Mouse (Mus musculus) adrenal gland, adult 18-20 months (tissue): ENCODE data around the gene Zc2hc1c. TPM values are rescaled to one million over a fixed set of nuclear protein-coding genes. Genes with fewer than 3 reads are reported as not detected.
A peak's percentile ranks its signal among the peaks of the same experiment; 100 is the strongest.

Source experiments
- DNase-seq, 2 experiments: peaks; one replicate each; pipeline ENCODE4 v3.0.0; 2021 to 2022; ENCODE audit warnings: low spot score in 2 of 2
- microRNA-seq, 2 experiments: library from miRNA; unstranded; fragments of <30 nt; microRNA quantifications; one replicate each; pipeline ENCODE4 v1.2.0; 2021; ENCODE audit warnings: borderline number of aligned reads in 2 of 2
- total RNA-seq, 2 experiments: library from RNA; stranded (reverse); gene quantifications; 1 replicate in 1 of 2; 2 replicates in 1 of 2; pipeline ENCODE4 v1.2.3; 2021

Gene Zc2hc1c
- total RNA-seq, 2 experiments from 2014 or later = 1.8 to 2.1 TPM

DNA sequence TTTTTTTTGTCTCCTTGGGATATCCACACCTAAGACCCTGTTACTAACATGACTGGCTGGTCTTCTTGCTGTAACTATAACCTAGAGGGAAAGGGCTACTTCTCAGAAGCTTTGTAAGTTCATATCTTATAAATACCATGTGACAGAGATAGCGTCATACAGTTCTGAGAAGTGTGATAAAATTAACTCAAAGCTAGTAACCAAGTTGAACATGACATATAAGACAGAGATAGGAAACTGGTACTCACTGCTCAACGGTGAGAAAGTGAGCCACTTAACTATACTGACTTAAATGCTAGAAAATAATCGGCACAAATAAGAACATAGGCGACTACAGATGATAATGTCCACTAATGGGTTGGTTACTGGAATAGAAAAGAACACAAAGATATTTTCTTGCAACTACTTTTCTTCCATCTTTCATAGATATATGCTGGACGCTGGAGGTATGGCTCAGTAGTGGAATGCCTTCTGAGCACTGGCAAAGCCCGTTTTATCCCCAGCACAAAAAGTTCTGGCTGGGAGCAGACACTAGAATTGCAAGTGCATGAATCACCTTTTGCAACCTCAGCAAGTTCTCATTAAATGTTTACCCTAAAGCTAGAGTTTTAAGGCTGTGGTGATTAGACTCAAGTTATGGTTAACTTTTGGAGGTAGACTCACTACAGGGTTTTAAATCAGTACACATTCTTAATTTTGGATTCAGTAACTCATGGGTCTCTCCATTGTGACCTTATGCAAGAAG is 49.3 kb downstream of the Zc2hc1c start:
- no peak for DNase-seq

- no peak for DNase-seq
Measured at GRCm38 (mm10) chr12:85338815-85339214, 50.4 kb downstream of the Zc2hc1c start.

- peak; percentile 92 to 95 for DNase-seq
Measured at GRCm38 (mm10) chr12:85339243-85339729, 50.9 kb downstream of the Zc2hc1c start, which contains the start of gene Nek9. Gene Nek9, minus strand, starts transcription at chr12:85339362.

DNA sequence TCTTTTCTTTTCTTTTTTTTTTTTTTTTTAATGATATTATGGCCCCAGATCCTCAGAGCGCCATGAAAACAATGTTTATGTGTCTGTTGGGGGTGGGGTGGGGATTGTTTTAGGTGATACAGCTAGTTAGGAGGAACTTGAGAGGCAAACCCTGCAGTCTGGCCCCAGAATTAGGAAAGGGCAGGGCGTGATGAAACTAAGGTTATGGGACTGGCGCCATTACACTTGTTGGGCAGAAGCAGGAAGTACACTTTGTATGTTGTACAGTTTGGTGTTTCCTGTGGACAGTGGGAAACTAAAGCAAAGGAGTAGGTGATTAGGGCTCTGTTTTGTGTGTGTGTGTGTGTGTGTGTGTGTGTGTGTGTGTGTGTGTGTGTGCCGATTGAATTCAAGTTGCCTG is 51.6 kb downstream of the Zc2hc1c start:
- no peak for DNase-seq

GRCm38 (mm10) chr12:85341131-85341530 is 52.7 kb downstream of the Zc2hc1c start:
- DNase-seq = no peak

DNA sequence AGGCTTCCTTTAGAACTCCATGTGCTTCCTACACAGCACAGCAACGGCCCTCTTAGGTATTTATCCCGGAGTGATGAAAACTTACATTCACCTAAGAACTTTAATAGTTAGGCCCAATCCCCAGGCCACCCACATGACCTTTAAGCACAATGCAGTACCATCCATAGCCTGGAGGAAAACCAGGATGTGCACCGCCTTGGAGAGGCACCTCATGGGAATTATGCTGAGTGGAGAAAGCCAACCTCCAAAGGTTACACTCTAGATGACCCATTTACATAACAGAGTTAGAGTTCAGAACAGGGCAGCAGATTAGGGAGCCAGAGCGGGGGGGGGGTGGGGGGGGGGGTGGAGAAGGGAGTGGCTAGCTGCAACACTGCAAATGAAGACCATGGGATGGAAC is 53.9 kb downstream of the Zc2hc1c start:
- DNase-seq = no peak

DNA sequence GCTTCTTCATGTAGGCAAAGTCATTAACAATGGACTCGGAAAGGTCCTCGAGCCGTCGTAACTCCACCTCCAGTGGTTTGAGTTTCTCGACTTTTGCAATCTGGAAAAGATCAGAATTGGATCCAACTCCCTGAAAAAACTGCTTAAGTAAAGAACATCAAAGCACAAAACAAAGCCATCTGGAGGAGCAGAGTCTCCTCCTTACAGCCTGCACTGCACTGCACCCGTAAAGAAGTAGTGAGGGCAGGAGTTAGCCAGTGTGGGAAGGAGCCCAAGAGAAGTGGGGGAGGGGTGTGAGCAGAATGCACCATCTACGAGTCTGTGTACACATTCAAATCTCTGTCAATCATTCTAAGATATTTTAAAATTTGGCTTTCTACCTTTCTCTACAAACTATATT is 55.9 kb downstream of the Zc2hc1c start:
- DNase-seq = no peak

DNA sequence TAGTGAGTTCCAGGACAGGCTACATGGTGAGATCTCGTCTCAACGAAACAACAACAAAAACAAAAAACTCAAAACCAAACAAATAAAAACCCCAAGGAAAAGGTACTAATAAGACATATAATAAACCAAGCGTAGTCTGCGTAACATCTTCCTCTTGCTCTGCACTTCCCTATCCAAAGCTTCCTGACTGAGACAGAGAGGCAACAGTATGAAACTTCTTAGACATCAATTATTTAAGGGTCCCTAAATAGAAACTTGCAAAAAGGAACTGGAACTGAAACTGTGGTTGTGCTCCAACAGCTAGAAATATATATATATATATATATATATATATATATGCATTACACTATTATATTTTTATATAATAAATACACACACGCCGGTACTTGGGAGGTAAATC is 57.2 kb downstream of the Zc2hc1c start:
- no peak for DNase-seq

GRCm38 (mm10) chr12:85346374-85346773 is 58.0 kb downstream of the Zc2hc1c start:
- no peak for DNase-seq

DNA sequence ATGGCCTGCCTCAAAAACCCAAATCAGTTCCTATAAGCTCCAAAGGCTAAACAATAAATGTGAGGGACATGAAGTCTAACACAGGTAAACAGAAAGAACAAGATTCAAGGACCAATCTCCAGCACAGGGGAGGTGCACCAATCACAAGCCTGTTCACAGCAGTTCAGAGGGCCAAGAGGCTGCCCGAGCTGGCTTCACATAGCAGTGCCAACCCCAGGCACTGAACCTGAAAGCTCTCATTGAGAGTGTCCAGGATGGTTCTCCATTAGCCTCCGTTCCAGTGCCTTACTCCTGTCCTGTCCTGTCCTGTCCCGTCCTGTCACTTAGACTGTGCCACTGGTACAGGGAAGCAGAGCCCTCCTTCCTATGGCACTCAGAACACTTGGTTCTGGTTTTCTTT is 58.8 kb downstream of the Zc2hc1c start:
- DNase-seq = no peak

DNA sequence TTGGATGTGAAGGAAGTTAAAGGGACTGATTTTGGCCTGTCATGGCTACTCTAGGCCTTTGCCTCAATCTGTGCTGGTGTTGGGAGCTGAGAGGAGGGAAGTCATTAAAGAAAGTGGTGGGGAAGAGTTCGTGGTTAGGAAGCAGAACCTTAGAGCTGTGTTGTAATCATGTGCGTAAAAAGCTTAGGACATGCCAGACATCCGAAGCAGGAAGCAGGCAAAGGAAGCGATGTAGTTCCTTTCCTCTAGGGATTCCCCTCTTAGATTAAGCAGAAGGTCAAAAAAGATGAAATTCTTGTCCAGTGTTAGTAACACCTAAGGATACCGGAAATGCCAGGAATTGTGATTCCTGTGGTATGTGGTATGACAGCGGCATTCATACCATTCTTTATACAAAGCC is 59.9 kb downstream of the Zc2hc1c start:
- DNase-seq = no peak

Small RNA genes lying within 50 kb of the gene (microRNA-seq; reads per million reads assigned to microRNA genes)
- 0 to 0.61 reads per million in 2 experiments for gene Mir6938

Other genes starting within 250 kb of the Zc2hc1c start
- gene Prox2, start 177.8 kb upstream of the Zc2hc1c start, total RNA-seq = 1 to 10 TPM; 2.5 to 4.1 TPM
- 100 to 1,000 TPM; 364 to 483 TPM for gene Dlst, start 177.8 kb upstream of the Zc2hc1c start, total RNA-seq
- gene Rps6kl1, start 137.3 kb upstream of the Zc2hc1c start, total RNA-seq = 1 to 10 TPM in 1 of 2 experiments, under 1 TPM in 1; 0.80 to 1.3 TPM
- gene Pgf, start 110.8 kb upstream of the Zc2hc1c start, total RNA-seq = 1 to 10 TPM in 1 of 2 experiments, under 1 TPM in 1; 0.30 to 1.4 TPM
- 10 to 100 TPM; 61.9 to 77.9 TPM for gene Eif2b2, start 69.1 kb upstream of the Zc2hc1c start, total RNA-seq
- 1 to 10 TPM; 8.0 to 9.2 TPM for gene Mlh3, start 18.0 kb upstream of the Zc2hc1c start, total RNA-seq
- gene Acyp1, start 153 bp upstream of the Zc2hc1c start, total RNA-seq = 10 to 100 TPM; 30.1 to 37.4 TPM
- gene Nek9, start 50.8 kb downstream of the Zc2hc1c start, total RNA-seq = 10 to 100 TPM; 90.7 to 95.5 TPM
- gene Tmed10, start 86.3 kb downstream of the Zc2hc1c start, total RNA-seq = 100 to 1,000 TPM; 234 to 328 TPM
- 1 to 10 TPM; 2.9 to 4.3 TPM for gene Fos, start 185.3 kb downstream of the Zc2hc1c start, total RNA-seq